Mouse (Mus musculus) G1E (cell line): ENCODE measurements around the gene Doxl2. TPM values are rescaled to one million over a fixed set of nuclear protein-coding genes. Genes with fewer than 3 reads are reported as not detected.

Experiments used
- ATAC-seq: 2 replicates; pipeline ENCODE4 v1.8.0; 2016; ENCODE audit warnings: mild to moderate bottlenecking; ENCODE audit not compliant: insufficient number of reproducible peaks, poor library complexity, low FRiP score, severe bottlenecking; ENCODE audit errors: extremely low read depth
- DNase-seq: peaks from one replicate; pipeline ENCODE4 v3.0.0; 2012; ENCODE audit warnings: low spot score
- H3K27me3 ChIP-seq: 2 replicates; pipeline ENCODE4 v1.6.1; 2012; ENCODE audit warnings: mild to moderate bottlenecking, low read length, inconsistent platforms; ENCODE audit not compliant: insufficient read depth
- H3K36me3 ChIP-seq: replicated peaks from 2 replicates; pipeline ENCODE3; 2012; ENCODE audit warnings: mild to moderate bottlenecking, inconsistent platforms
- H3K4me1 ChIP-seq: 2 replicates; pipeline ENCODE4 v1.6.1; 2012; ENCODE audit warnings: low read depth, low read length, inconsistent platforms, mixed read lengths; ENCODE audit not compliant: insufficient read depth
- H3K4me3 ChIP-seq: 2 replicates; pipeline ENCODE4 v1.5.1; 2012; ENCODE audit warnings: low read depth, mild to moderate bottlenecking, inconsistent platforms, low read length, moderate library complexity, mixed read lengths
- H3K9me3 ChIP-seq: replicated peaks from 2 replicates; pipeline ENCODE4 v1.6.1; 2012; ENCODE audit warnings: inconsistent platforms
- CTCF ChIP-seq: IDR thresholded peaks from 2 replicates; pipeline ENCODE4 v1.5.1; 2012; ENCODE audit warnings: low read depth, low read length, inconsistent platforms, mixed read lengths
- GATA1 ChIP-seq: IDR thresholded peaks from 2 replicates; pipeline ENCODE4 v1.6.1; 2012; ENCODE audit warnings: borderline replicate concordance, low read length, inconsistent platforms, mixed read lengths
- GATA2 ChIP-seq: IDR thresholded peaks from 2 replicates; pipeline ENCODE4 v1.6.1; 2012; ENCODE audit warnings: low read depth, low read length, inconsistent platforms, borderline replicate concordance
- POLR2AphosphoS5 ChIP-seq: IDR thresholded peaks from 2 replicates; pipeline ENCODE4 v1.6.1; 2012; ENCODE audit warnings: low read depth, low read length, inconsistent platforms; ENCODE audit not compliant: insufficient replicate concordance
- TAL1 ChIP-seq: conservative IDR thresholded peaks from 2 replicates; pipeline ENCODE4 v1.6.1; 2012; ENCODE audit warnings: low read depth, low read length, inconsistent platforms, mixed read lengths
- polyA plus RNA-seq: library from polyadenylated mRNA; stranded (reverse); fragments of >175 nt; gene quantifications from 2 replicates; pipeline ENCODE4 v1.2.3, GENCODE M21; 2012
- total RNA-seq, 2 experiments: library from RNA; stranded (forward) in 1 of 2; stranded (reverse) in 1 of 2; fragments of 200-1000 nt in 1 of 2; fragments of >200 nt in 1 of 2; fragmentation: Nextera tagmentation in 1 of 2; gene quantifications; 2 replicates each; pipeline ENCODE4 v1.2.3; 2014 to 2017

Gene Doxl2
- total and polyA plus RNA-seq, 3 experiments: not detected

DNA sequence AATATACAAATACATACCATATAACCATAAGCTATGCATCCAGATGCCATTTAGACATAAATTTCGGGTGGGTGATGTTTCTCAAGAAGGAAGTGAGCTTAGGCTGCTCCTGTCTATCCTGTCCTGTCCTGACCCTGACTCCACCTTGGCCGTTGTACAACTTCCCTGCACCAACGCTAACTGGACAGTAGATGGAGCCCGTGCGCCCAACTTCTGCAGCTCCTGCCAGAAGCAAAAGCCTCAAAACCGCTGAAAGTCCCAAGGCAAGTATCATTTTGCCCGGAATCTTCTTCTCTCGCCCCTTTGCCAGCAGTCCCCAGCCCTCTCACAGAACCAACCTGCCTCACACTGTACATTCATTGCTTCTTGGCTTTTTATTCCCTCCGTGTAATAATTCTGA lies 33.2 kb downstream of the Doxl2 start:
- Histone ChIP-seq H3K4me1 (0 out of 2 replicates have a peak, but pooled peaks cover 3% of the 10 kb centered on the region), H3K36me3 (no peaks in the 10 kb centered on the region), H3K27me3 (peaks cover 8% of the 10 kb centered on the region), H3K4me3 (no peak overlapping the region), H3K9me3 (peaks cover 3% of the 10 kb centered on the region; the same call in 1 of the 2 replicates)
- TF ChIP-seq TAL1 (no peak), GATA1 (no peak), CTCF (peak; percentile 92), GATA2 (no peak), POLR2AphosphoS5 (no peak)
- DNase-seq: peak; percentile 53
- peak; percentile 49; the same call in 1 of the 2 replicates for ATAC-seq

DNA sequence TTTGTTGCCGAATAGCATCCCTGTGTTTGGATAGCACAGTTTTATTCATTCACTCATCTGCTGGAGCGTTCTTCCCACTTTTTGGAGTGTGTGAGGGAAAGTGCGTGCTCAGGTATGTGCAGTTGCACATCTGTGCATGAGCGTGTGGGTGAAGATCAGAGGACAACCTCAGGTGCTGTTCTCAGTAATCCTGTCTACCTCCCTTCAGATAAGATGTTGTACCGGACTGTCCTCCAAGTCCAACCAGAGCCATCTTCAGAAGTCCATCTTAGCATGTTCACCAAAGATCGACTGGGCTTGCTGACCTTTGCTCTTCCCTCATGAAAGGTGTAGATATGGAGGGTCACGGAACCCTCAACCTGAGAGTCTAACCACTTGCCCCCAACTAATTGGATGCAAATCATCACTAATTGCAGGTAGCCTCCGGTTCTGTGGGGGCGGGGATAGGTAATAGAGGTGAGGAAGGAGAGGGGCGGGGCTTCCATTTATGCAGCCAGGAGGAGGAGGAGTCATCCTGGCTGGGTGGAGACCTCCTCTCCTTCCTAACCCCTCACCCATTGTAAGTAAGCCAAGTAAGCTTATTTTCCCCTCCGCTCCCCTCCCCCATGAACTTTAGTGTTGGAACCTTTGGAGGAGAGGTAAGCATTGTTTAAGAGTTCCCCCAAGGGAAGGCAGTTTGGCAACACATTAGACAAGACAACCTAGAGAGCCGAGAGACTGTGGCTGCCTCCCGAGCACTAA lies 33.8 kb downstream of the Doxl2 start:
- ATAC-seq: no peak
- Histone ChIP-seq H3K4me3 (no peak overlapping the region), H3K9me3 (peaks cover 3% of the 10 kb centered on the region; the same call in 1 of the 2 replicates), H3K27me3 (peaks cover 10% of the 10 kb centered on the region), H3K36me3 (no peaks in the 10 kb centered on the region), H3K4me1 (0 out of 2 replicates have a peak, but pooled peaks cover 3% of the 10 kb centered on the region)
- no peak for DNase-seq
- TF ChIP-seq CTCF: no peak
- no peak for TF ChIP-seq GATA2
- TF ChIP-seq POLR2AphosphoS5: no peak
- no peak for TF ChIP-seq GATA1
- no peak for TF ChIP-seq TAL1

DNA sequence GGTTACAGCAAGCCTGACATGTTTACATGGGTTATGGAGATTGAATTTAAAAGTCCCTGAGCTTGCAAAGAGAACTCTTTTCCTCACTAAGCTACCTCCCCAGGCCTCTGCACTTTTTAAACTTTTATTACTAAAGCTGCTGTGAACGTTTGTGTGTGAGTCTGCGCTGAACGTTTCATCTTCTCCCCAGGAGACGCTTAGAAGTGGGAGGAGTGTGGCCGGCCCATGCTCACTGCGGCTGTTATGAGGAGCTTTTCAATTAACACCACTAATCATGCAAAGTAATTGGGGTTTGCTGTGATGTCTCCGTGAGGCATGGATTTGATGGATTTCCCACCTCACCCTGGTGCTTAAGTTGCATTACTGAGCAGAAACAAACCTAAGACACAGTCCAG lies 34.4 kb downstream of the Doxl2 start:
- no peak for TF ChIP-seq GATA2
- no peak for TF ChIP-seq TAL1
- no peak for TF ChIP-seq GATA1
- ATAC-seq (no peak), DNase-seq (no peak)
- H3K4me3 ChIP-seq: no peak overlapping the region
- no peaks in the 10 kb centered on the region for H3K36me3 ChIP-seq
- peaks cover 3% of the 10 kb centered on the region; the same call in 1 of the 2 replicates for H3K9me3 ChIP-seq
- H3K4me1 ChIP-seq: 0 out of 2 replicates have a peak, but pooled peaks cover 3% of the 10 kb centered on the region
- peaks cover 10% of the 10 kb centered on the region for H3K27me3 ChIP-seq

DNA sequence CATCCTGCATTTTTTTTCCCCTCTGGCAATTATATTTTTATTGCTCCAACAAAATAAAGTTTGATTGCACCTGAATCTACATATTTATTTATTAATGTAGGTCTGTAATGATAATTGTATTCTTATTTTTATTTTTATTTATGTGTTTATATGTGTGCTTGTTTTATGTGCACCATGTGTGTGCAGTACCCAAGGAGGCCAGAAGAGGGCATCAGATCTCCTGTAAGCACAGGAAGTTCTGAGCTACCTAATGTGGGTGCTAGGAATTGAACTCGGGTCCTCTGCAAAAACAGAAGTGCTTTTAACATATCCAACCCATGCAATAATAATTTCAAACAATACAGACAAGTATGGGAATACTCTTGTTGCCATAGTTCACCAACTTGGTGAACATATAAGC lies 34.9 kb downstream of the Doxl2 start:
- DNase-seq (no peak), ATAC-seq (no peak)
- H3K27me3 ChIP-seq: peaks cover 10% of the 10 kb centered on the region
- peaks cover 3% of the 10 kb centered on the region; the same call in 1 of the 2 replicates for H3K9me3 ChIP-seq
- H3K36me3 ChIP-seq: no peaks in the 10 kb centered on the region
- H3K4me3 ChIP-seq: no peak overlapping the region
- TF ChIP-seq GATA1 (no peak), POLR2AphosphoS5 (no peak), TAL1 (no peak), CTCF (no peak), GATA2 (no peak)
- 0 out of 2 replicates have a peak, but pooled peaks cover 3% of the 10 kb centered on the region for H3K4me1 ChIP-seq

DNA sequence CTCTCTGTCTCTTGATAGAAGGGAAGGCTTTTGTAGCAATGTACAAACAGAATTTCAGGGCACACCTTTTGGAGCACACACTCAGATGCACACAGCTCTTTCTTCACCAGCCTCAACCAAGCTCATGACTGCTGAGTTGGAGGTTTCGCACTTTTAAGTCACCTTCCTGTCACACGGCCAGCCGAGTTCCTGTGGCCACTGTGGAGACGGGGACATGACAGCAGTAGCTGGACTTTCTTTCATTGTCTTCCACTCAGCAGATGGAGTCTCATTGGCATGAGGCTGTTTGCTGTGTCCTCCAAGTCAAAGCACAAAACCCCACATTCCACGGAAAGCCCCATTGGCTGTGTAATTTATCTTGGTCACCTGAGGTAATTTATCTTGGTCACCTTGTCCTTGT lies 36.4 kb downstream of the Doxl2 start:
- TF ChIP-seq TAL1: no peak
- no peak for TF ChIP-seq POLR2AphosphoS5
- no peak for TF ChIP-seq GATA1
- no peak for TF ChIP-seq CTCF
- no peak for TF ChIP-seq GATA2

DNA sequence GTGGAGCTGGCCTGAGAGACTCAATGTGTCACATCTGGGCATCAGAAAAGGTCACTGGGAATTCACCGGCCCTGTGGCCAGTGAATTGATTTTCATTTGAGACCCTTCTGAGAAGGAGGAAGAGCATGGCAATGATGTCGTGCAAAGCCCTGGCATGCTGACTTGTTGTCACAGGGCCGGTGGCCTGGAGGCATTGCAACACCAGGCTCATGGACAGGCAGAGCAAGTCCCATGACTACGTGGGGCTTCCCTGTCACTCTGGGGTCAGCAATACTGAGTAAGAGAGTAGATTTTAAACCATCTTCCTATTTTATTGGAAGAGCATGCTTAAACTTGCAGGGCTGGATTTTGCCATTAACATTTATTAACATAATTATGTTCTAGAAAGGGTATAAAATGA lies 38.3 kb downstream of the Doxl2 start:
- H3K27me3 ChIP-seq: peaks cover 14% of the 10 kb centered on the region
- H3K36me3 ChIP-seq: no peaks in the 10 kb centered on the region
- ATAC-seq: no peak
- no peak for TF ChIP-seq POLR2AphosphoS5
- TF ChIP-seq TAL1: no peak
- TF ChIP-seq CTCF: no peak
- no peak for TF ChIP-seq GATA2
- no peak for TF ChIP-seq GATA1
- H3K4me3 ChIP-seq: no peak overlapping the region
- no peak for DNase-seq
- H3K4me1 ChIP-seq: 0 out of 2 replicates have a peak, but pooled peaks cover 3% of the 10 kb centered on the region
- peaks cover 3% of the 10 kb centered on the region; the same call in 1 of the 2 replicates for H3K9me3 ChIP-seq

More for the DNA sequence above, 36.4 kb downstream of the Doxl2 start:
- H3K9me3 ChIP-seq: peaks cover 3% of the 10 kb centered on the region; the same call in 1 of the 2 replicates
- no peak for DNase-seq
- no peaks in the 10 kb centered on the region for H3K36me3 ChIP-seq
- H3K4me3 ChIP-seq: no peak overlapping the region
- no peak for ATAC-seq
- H3K4me1 ChIP-seq: 0 out of 2 replicates have a peak, but pooled peaks cover 3% of the 10 kb centered on the region
- H3K27me3 ChIP-seq: peaks cover 10% of the 10 kb centered on the region
